Mouse (Mus musculus) brain, embryonic 14.5 days (tissue): ENCODE results near the gene Ctnnd1. TPM values are rescaled to one million over a fixed set of nuclear protein-coding genes. Genes with fewer than 3 reads are reported as not detected.

Experiments
- DNase-seq: peaks from one replicate; pipeline ENCODE4 v3.0.0-alpha.2; 2011; ENCODE audit warnings: low read depth
- CTCF ChIP-seq: fragments of 200-500 bp; IDR thresholded peaks from 2 replicates; pipeline ENCODE4 v1.5.1; 2012; ENCODE audit warnings: inconsistent platforms, mild to moderate bottlenecking, moderate library complexity, borderline replicate concordance; ENCODE audit not compliant: insufficient read depth, insufficient read length; ENCODE audit errors: extremely low read depth
- POLR2A ChIP-seq: fragments of 200-500 bp; IDR thresholded peaks from 2 replicates; pipeline ENCODE4 v1.6.1; 2012; ENCODE audit warnings: mild to moderate bottlenecking, inconsistent platforms, borderline replicate concordance; ENCODE audit not compliant: poor library complexity, insufficient read depth, insufficient read length, severe bottlenecking; ENCODE audit errors: extremely low read depth
- polyA plus RNA-seq: library from polyadenylated mRNA; depleted of rRNA; stranded (reverse); fragments of >200 nt; gene quantifications from 2 replicates; pipeline ENCODE4 v1.2.3, GENCODE M21; 2012

Ctnnd1 gene
- polyA plus RNA-seq, 1 experiment: 86.7 TPM

DNA sequence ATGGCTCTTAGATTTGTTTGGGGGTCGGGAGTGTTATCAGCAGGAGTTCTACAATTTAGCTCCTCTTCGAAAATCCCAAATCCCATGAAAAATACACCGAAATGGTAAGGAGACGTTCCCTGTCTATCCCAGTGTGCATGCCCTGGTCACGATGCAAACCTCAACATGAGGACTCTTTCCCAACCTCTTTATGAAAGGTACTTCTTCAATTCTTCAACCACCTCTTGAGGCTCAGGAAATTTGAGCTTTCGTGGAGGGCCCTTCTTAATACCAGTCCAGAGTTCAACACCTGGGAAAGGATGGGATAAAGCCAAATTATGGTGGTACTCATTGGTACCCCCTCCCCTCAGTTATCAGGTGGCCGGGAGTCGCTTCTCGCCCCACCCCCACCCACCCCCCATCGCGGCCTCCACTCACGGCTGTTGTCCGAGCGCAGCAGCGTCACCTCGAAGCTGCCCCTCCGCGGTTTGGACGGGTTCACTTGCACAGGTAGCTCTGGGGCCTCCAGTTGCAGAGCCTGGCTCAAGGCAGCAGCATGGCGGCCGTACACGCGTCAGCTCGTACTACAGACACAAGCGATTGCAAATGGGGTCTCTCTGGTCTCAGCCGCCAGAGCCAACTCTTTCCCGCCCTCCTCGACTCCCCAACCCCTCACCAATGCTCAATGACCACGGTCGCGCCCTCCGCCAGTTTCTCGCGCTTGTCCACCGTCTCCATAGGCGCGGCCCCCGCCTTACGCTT is 19.4 kb upstream of the Ctnnd1 start:
- TF ChIP-seq CTCF (no peak), POLR2A (no peak)
- DNase-seq: no peak

GRCm38 (mm10) chr2:84666081-84666480 is 15.5 kb upstream of the Ctnnd1 start:
- no peak for DNase-seq
- TF ChIP-seq CTCF (no peak), POLR2A (no peak)

DNA sequence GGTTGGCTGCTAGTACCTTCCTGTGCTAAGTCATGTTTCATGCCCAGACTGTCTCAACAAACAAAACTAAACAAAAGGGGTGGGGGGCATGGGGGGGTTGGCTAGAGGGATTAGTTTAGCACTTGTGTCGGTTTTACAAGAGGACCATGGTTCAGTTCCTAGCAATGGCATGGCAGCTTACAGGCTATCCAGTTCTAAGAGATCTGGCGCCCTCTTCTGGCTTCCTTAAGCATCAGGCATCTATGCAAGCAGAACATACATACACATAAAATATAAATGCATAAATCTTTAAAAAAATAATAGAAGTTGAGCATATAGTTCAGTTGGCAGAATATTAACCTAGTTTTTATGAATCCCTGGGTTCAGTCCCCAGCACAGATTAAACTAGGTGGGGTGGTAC is 12.3 kb upstream of the Ctnnd1 start:
- peak; percentile 71 for DNase-seq
- TF ChIP-seq POLR2A (no peak), CTCF (peak; percentile 41; the same call in 1 of the 2 replicates)

GRCm38 (mm10) chr2:84660253-84660652 is 9.7 kb upstream of the Ctnnd1 start:
- DNase-seq: peak; percentile 59
- TF ChIP-seq POLR2A: no peak
- TF ChIP-seq CTCF: peak; percentile 35; the same call in 1 of the 2 replicates

DNA sequence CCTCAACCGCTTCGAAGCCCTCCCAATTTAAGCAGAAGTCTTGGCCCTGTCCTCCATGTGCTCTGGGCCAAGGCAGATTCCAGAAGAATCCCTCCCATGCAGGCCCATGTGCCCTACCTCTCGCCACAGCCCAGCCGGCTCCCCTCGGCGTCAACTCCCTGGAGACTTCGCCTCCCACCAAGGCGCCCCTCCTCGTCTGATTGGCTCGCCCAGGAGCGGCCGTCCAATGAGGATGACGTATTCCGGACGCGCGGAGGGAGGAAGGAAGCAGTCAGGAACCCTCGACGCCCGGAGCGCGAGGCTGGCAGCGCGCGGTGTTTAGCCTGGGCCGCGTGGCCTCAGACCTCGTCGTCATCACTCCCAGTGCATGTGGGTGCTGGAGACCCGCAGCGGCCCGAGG is 8.2 kb upstream of the Ctnnd1 start, which contains the start of gene Btbd18:
Gene Btbd18 (plus strand): TSS at position 274 of the 400 bp plus-strand sequence.
- no peak for DNase-seq
- no peak for TF ChIP-seq POLR2A
- TF ChIP-seq CTCF: no peak

- no peak for TF ChIP-seq POLR2A
- no peak for TF ChIP-seq CTCF
- DNase-seq: no peak
Measured at GRCm38 (mm10) chr2:84655864-84656263, 5.3 kb upstream of the Ctnnd1 start.

- no peak for DNase-seq
- TF ChIP-seq POLR2A (no peak), CTCF (no peak)
Measured at GRCm38 (mm10) chr2:84653354-84653753, 2.8 kb upstream of the Ctnnd1 start.

DNA sequence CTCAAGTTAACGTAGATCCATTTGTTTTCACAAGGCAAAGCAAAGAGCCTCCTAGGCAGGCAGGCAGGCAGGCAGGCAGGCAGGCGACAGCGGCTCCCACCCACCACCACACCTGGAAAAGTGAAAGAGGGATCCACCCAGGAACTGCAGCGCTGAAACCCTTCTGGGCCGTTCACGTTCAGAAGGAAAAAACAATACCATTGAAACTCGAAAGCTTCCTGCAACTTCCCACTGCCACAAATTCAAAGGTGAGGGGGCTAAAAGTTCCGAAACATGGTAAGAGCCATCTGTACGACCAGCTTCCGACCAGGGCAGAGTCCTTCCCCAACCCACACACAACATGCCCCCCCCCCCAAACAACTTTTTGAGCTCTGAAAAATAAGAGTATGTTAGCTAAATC is 891 bp downstream of the Ctnnd1 start:
- TF ChIP-seq CTCF: no peak
- no peak for TF ChIP-seq POLR2A
- DNase-seq: peak; percentile 47

DNA sequence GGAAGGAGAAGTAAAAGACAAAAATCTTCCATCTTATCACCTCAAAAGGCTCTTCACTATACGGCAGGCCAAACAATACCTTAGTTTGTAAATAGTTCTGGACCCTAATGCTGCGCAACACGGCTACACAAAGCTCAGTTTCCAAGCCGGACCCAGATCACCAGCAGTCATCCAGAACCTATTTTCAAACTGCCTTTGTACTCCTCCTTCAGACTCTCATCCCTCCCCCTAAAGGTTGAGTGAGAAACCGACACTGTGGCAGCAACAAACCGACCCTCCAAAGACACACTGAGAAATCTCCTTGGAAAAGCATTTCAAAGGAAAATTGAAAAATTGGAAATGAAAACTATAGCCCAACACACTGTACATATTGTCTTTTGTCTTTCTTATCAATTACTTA is 2.2 kb downstream of the Ctnnd1 start:
- DNase-seq: peak; percentile 67
- TF ChIP-seq CTCF (peak; percentile 23; the same call in 1 of the 2 replicates), POLR2A (no peak)

- no peak for DNase-seq
- no peak for TF ChIP-seq POLR2A
- TF ChIP-seq CTCF: no peak
Measured at GRCm38 (mm10) chr2:84647051-84647568, 3.5 kb downstream of the Ctnnd1 start.

GRCm38 (mm10) chr2:84646138-84646537 is 4.4 kb downstream of the Ctnnd1 start:
- TF ChIP-seq POLR2A: no peak
- no peak for TF ChIP-seq CTCF
- no peak for DNase-seq

- TF ChIP-seq POLR2A: no peak
- TF ChIP-seq CTCF: no peak
- no peak for DNase-seq
Measured at GRCm38 (mm10) chr2:84640833-84641232, 9.7 kb downstream of the Ctnnd1 start.
